Mouse (Mus musculus) olfactory bulb, adult 2 months (tissue): ENCODE measurements around the gene Phc2. TPM values are rescaled to one million over a fixed set of nuclear protein-coding genes. Genes with fewer than 3 reads are reported as not detected.

Source experiments
- H3K27ac ChIP-seq: fragments of 200-500 bp; 2 replicates; pipeline ENCODE4 v1.5.1; 2012; ENCODE audit warnings: low read depth, low read length; ENCODE audit not compliant: insufficient read depth
- H3K4me1 ChIP-seq: fragments of 200-500 bp; 2 replicates; pipeline ENCODE4 v1.6.1; 2012; ENCODE audit warnings: low read length; ENCODE audit not compliant: control insufficient read depth, insufficient read depth
- H3K4me3 ChIP-seq: fragments of 200-500 bp; 2 replicates; pipeline ENCODE4 v1.5.1; 2012; ENCODE audit warnings: mild to moderate bottlenecking, low read depth, low read length, moderate library complexity; ENCODE audit not compliant: insufficient read depth
- CTCF ChIP-seq: fragments of 200-500 bp; IDR thresholded peaks from 2 replicates; pipeline ENCODE4 v1.5.1; 2012; ENCODE audit warnings: low read depth, mild to moderate bottlenecking, low read length, moderate library complexity; ENCODE audit not compliant: insufficient read depth
- POLR2A ChIP-seq: fragments of 200-500 bp; IDR thresholded peaks from 2 replicates; pipeline ENCODE4 v1.6.1; 2012; ENCODE audit warnings: mild to moderate bottlenecking, low read depth, low read length, moderate library complexity; ENCODE audit not compliant: insufficient read depth
- WGBS: fragments of 180-500 bp; shearing (Covaris S2); methylation state at CpG from one replicate; pipeline ENCODE4 v1.1.7; 2018; 5-methylcytosine and 5-hydroxymethylcytosine counted together
- polyA plus RNA-seq: library from polyadenylated mRNA; stranded (reverse); fragments of >200 nt; gene quantifications from 2 replicates; pipeline ENCODE4 v1.2.4, GENCODE M21; 2012; ENCODE audit warnings: low replicate concordance; ENCODE audit not compliant: missing spikeins, insufficient read depth, insufficient read length

Phc2 gene
- polyA plus RNA-seq, 1 experiment: not detected

GRCm38 (mm10) chr4:128788108-128788507 lies 133.6 kb downstream of the Phc2 start:
- Histone ChIP-seq H3K4me3 (no peak overlapping the region), H3K4me1 (peaks cover 28% of the 10 kb centered on the region), H3K27ac (peak overlapping the region; percentile 23; the same call in 1 of the 2 replicates)
- WGBS: 58% methylated on average over 4 of the region's 4 CpGs
- no peak for TF ChIP-seq POLR2A
- no peak for TF ChIP-seq CTCF

- 62% methylated on average over 18 of the region's 18 CpGs for WGBS
- no peak overlapping the region for H3K4me3 ChIP-seq
- no peak overlapping the region for H3K27ac ChIP-seq
- TF ChIP-seq POLR2A: no peak
- H3K4me1 ChIP-seq: peaks cover 42% of the 10 kb centered on the region
Measured at GRCm38 (mm10) chr4:128789646-128790045, 135.1 kb downstream of the Phc2 start.

- Histone ChIP-seq H3K27ac (no peak overlapping the region), H3K4me3 (no peak overlapping the region), H3K4me1 (peaks cover 56% of the 10 kb centered on the region)
- TF ChIP-seq CTCF (no peak), POLR2A (no peak)
- WGBS: 35% methylated on average over 1 of the region's 1 CpGs
Measured at GRCm38 (mm10) chr4:128793710-128794109, 139.2 kb downstream of the Phc2 start.

GRCm38 (mm10) chr4:128794198-128794597 lies 139.7 kb downstream of the Phc2 start:
- no peak overlapping the region for H3K27ac ChIP-seq
- no peak for TF ChIP-seq POLR2A
- TF ChIP-seq CTCF: no peak
- H3K4me1 ChIP-seq: peaks cover 60% of the 10 kb centered on the region
- 75% methylated on average over 8 of the region's 8 CpGs for WGBS
- H3K4me3 ChIP-seq: no peak overlapping the region

- peaks cover 58% of the 10 kb centered on the region for H3K4me1 ChIP-seq
- H3K4me3 ChIP-seq: no peak overlapping the region
- no peak overlapping the region for H3K27ac ChIP-seq
- 7% methylated on average over 9 of the region's 9 CpGs for WGBS
- TF ChIP-seq CTCF (no peak), POLR2A (no peak)
Measured at GRCm38 (mm10) chr4:128795596-128795995, 141.1 kb downstream of the Phc2 start.

GRCm38 (mm10) chr4:128796788-128797187 lies 142.3 kb downstream of the Phc2 start:
- Histone ChIP-seq H3K4me3 (no peak overlapping the region), H3K4me1 (peaks cover 68% of the 10 kb centered on the region), H3K27ac (no peak overlapping the region)
- TF ChIP-seq POLR2A (no peak), CTCF (no peak)
- 49% methylated on average over 8 of the region's 8 CpGs for WGBS

- Histone ChIP-seq H3K27ac (no peak overlapping the region), H3K4me1 (peaks cover 67% of the 10 kb centered on the region), H3K4me3 (no peak overlapping the region)
- no peak for TF ChIP-seq CTCF
- no peak for TF ChIP-seq POLR2A
- 71% methylated on average over 9 of the region's 9 CpGs for WGBS
Measured at GRCm38 (mm10) chr4:128801675-128802465, 147.4 kb downstream of the Phc2 start.

Other genes with a start within 250 kb of the Phc2 start
- gene Zscan20, start 44.6 kb upstream of the Phc2 start, polyA plus RNA-seq: not detected in 2 replicates
- not detected in 2 replicates for gene Tlr12, start 36.1 kb upstream of the Phc2 start, polyA plus RNA-seq
- gene A3galt2, start 100.7 kb downstream of the Phc2 start, polyA plus RNA-seq: not detected in 2 replicates
- gene Zfp362, start 151.3 kb downstream of the Phc2 start, polyA plus RNA-seq: not detected in 2 replicates
- not detected in 2 replicates for gene Trim62, start 228.9 kb downstream of the Phc2 start, polyA plus RNA-seq